Mouse (Mus musculus) ES-Bruce4 (cell line): Measurements from ENCODE around the gene Cdhr3. TPM values are rescaled to one million over a fixed set of nuclear protein-coding genes. Genes with fewer than 3 reads are reported as not detected.

Experiments
- H3K27ac ChIP-seq: 2 replicates; pipeline ENCODE4 v1.5.1; 2012; ENCODE audit warnings: low read length, inconsistent platforms; ENCODE audit not compliant: insufficient read depth
- H3K27me3 ChIP-seq: 2 replicates; pipeline ENCODE4 v1.6.1; 2012; ENCODE audit warnings: mild to moderate bottlenecking, low read length, inconsistent platforms; ENCODE audit not compliant: control insufficient read depth, poor library complexity, insufficient read depth, severe bottlenecking
- H3K36me3 ChIP-seq: 2 replicates; pipeline ENCODE4 v1.6.1; 2012; ENCODE audit warnings: inconsistent platforms, mild to moderate bottlenecking, low read length, moderate library complexity; ENCODE audit not compliant: control insufficient read depth, poor library complexity, insufficient read depth, severe bottlenecking
- H3K4me1 ChIP-seq: one replicate; pipeline ENCODE4 v1.8.1; 2011; ENCODE audit warnings: low read length; ENCODE audit not compliant: control insufficient read depth, insufficient read depth
- H3K4me3 ChIP-seq: 2 replicates; pipeline ENCODE4 v1.5.1; 2011; ENCODE audit warnings: low read depth, mild to moderate bottlenecking, low read length
- H3K9ac ChIP-seq: 2 replicates; pipeline ENCODE4 v1.6.1; 2012; ENCODE audit warnings: low read depth, mild to moderate bottlenecking, inconsistent platforms; ENCODE audit not compliant: poor library complexity, severe bottlenecking
- H3K9me3 ChIP-seq: replicated peaks from 2 replicates; pipeline ENCODE4 v1.6.1; 2012; ENCODE audit warnings: mild to moderate bottlenecking, low read length, inconsistent platforms; ENCODE audit not compliant: control insufficient read depth, poor library complexity, insufficient read depth, severe bottlenecking
- CTCF ChIP-seq: IDR thresholded peaks from one replicate; pipeline ENCODE4 v1.8.1; 2011; ENCODE audit warnings: low read depth, low read length
- EP300 ChIP-seq: IDR thresholded peaks from 2 replicates; pipeline ENCODE4 v1.6.1; 2011; ENCODE audit warnings: low read depth, low read length; ENCODE audit not compliant: insufficient read depth
- POLR2A ChIP-seq: IDR thresholded peaks from one replicate; pipeline ENCODE4 v1.8.1; 2011; ENCODE audit warnings: low read length; ENCODE audit not compliant: insufficient read depth
- polyA plus RNA-seq: library from polyadenylated mRNA; stranded (reverse); fragments of >200 nt; gene quantifications from 2 replicates; pipeline ENCODE4 v1.2.4, GENCODE M21; 2011; ENCODE audit warnings: low read depth; ENCODE audit not compliant: missing spikeins, insufficient read depth, insufficient read length

The Cdhr3 gene
- polyA plus RNA-seq, 1 experiment: not detected

- peak; percentile 29 for TF ChIP-seq CTCF
- TF ChIP-seq EP300: no peak
- Histone ChIP-seq H3K9ac (no peak overlapping the region), H3K36me3 (no peaks in the 10 kb centered on the region), H3K27ac (no peak overlapping the region), H3K4me1 (peaks cover 3% of the 10 kb centered on the region), H3K9me3 (no peaks in the 10 kb centered on the region), H3K27me3 (no peaks in the 10 kb centered on the region), H3K4me3 (peak overlapping the region; percentile 40)
These were observed 64.5 kb downstream of the Cdhr3 start for GRCm38 (mm10) chr12:33028109-33028691.

GRCm38 (mm10) chr12:33027093-33027492 lies 65.6 kb downstream of the Cdhr3 start:
- H3K27me3 ChIP-seq: no peaks in the 10 kb centered on the region
- H3K4me3 ChIP-seq: no peak overlapping the region
- no peaks in the 10 kb centered on the region for H3K9me3 ChIP-seq
- H3K9ac ChIP-seq: no peak overlapping the region
- H3K36me3 ChIP-seq: no peaks in the 10 kb centered on the region
- no peak overlapping the region for H3K27ac ChIP-seq
- peaks cover 3% of the 10 kb centered on the region for H3K4me1 ChIP-seq
- TF ChIP-seq CTCF: peak; percentile 91
- no peak for TF ChIP-seq POLR2A
- no peak for TF ChIP-seq EP300

GRCm38 (mm10) chr12:33024524-33024923 lies 68.2 kb downstream of the Cdhr3 start:
- H3K27me3 ChIP-seq: no peaks in the 10 kb centered on the region
- no peak for TF ChIP-seq EP300
- TF ChIP-seq POLR2A: no peak
- H3K4me3 ChIP-seq: no peak overlapping the region
- no peaks in the 10 kb centered on the region for H3K36me3 ChIP-seq
- no peaks in the 10 kb centered on the region for H3K9me3 ChIP-seq
- no peak overlapping the region for H3K27ac ChIP-seq
- no peak overlapping the region for H3K9ac ChIP-seq
- H3K4me1 ChIP-seq: peaks cover 3% of the 10 kb centered on the region

GRCm38 (mm10) chr12:33021751-33022150 lies 70.9 kb downstream of the Cdhr3 start:
- no peak for TF ChIP-seq POLR2A
- H3K27me3 ChIP-seq: no peaks in the 10 kb centered on the region
- no peaks in the 10 kb centered on the region for H3K9me3 ChIP-seq
- no peaks in the 10 kb centered on the region for H3K36me3 ChIP-seq
- no peak overlapping the region for H3K4me3 ChIP-seq
- H3K27ac ChIP-seq: no peak overlapping the region
- no peaks in the 10 kb centered on the region for H3K4me1 ChIP-seq
- no peak overlapping the region for H3K9ac ChIP-seq

- no peaks in the 10 kb centered on the region for H3K36me3 ChIP-seq
- no peaks in the 10 kb centered on the region for H3K27me3 ChIP-seq
- H3K4me3 ChIP-seq: no peak overlapping the region
- no peaks in the 10 kb centered on the region for H3K9me3 ChIP-seq
- H3K9ac ChIP-seq: no peak overlapping the region
- no peak for TF ChIP-seq CTCF
- no peak for TF ChIP-seq EP300
- TF ChIP-seq POLR2A: no peak
- H3K27ac ChIP-seq: no peak overlapping the region
- no peaks in the 10 kb centered on the region for H3K4me1 ChIP-seq
These were observed 71.5 kb downstream of the Cdhr3 start for GRCm38 (mm10) chr12:33021140-33021539.

GRCm38 (mm10) chr12:33020011-33020410 lies 72.7 kb downstream of the Cdhr3 start:
- no peak for TF ChIP-seq POLR2A
- no peak for TF ChIP-seq CTCF
- TF ChIP-seq EP300: no peak
- Histone ChIP-seq H3K9ac (no peak overlapping the region), H3K9me3 (no peaks in the 10 kb centered on the region)

More at GRCm38 (mm10) chr12:33020011-33020410, 72.7 kb downstream of the Cdhr3 start:
- Histone ChIP-seq H3K36me3 (no peaks in the 10 kb centered on the region), H3K4me3 (no peak overlapping the region), H3K4me1 (no peaks in the 10 kb centered on the region), H3K27ac (no peak overlapping the region), H3K27me3 (no peaks in the 10 kb centered on the region)
